Mouse (Mus musculus): Measurements from ENCODE around the gene Btg1.

DNA sequence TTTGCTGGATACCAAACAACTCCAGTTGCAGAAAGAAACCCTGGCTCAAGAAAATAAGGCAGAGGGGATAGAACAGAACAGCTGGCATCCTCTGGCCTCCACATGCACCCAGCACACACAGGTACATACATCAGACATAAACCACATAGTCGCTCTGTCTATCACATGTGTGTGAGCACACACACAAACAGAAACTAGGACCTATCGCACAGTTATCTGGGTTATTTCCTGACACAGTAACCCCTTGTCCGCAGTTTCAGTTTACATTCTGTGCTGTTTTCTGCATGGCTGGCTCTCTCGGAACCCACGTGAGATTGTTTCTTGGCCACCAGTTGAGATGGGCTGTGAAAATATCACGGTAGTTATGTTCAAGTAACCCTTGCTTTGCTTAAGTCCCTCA is 28.6 kb upstream of the Btg1 start:
- TF ChIP-seq CTCF (IDR thresholded peaks at IDR 0.05; ENCODE audit: borderline replicate concordance, extremely low read depth, insufficient read depth, insufficient read length) (no peak), POLR2A (IDR thresholded peaks at IDR 0.05; ENCODE audit: borderline replicate concordance, extremely low read depth, insufficient read depth, insufficient read length, poor library complexity, severe bottlenecking) (no peak)

All from brain, embryonic 14.5 days (tissue).